Mouse (Mus musculus) right cerebral cortex, postnatal 4 days (tissue): Measurements from ENCODE around the gene Sema4a.
A peak's percentile ranks its signal among the peaks of the same experiment; 100 is the strongest.

ENCODE experiments used
- DNase-seq: peaks from one replicate; pipeline ENCODE4 v3.0.0-alpha.2; 2022

Sema4a gene

DNA sequence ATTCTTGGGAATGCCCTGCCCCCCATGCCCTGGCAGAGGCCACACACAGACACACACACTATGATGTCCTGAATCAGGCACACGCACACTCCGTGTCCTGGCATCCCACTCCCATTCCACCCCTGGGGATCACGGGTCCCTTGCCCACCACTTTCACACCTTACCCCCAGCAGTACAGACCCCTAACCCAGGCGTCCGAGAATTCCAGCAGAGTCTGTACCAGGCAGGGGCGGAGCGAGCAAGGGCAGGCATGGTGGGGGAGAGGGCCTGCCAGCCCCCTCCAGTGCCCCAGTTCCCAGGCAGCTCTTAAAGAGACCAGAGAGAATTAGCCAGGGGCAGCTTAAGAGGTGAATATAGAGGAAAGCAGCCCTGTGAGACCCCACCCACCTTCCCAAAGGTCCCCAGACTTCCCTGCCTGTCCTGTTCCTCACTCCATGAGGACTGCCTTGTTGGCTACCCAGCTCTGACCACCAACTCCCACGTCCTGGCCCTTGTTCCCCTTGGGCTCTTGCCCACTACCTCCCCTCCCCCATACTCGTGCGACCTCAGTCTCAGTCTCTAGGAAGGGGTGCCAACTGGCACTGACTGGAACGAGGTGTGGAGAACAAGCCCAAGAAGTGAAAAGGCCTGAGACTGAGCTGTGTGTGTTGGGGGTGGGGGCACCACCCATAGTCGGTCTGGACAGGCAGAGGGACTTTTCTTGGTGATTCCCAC is at the start of gene Sema4a:
Sema4a (minus strand) TSS at position 200 of the 714 bp plus-strand sequence.
- peak; percentile 57 for DNase-seq

DNA sequence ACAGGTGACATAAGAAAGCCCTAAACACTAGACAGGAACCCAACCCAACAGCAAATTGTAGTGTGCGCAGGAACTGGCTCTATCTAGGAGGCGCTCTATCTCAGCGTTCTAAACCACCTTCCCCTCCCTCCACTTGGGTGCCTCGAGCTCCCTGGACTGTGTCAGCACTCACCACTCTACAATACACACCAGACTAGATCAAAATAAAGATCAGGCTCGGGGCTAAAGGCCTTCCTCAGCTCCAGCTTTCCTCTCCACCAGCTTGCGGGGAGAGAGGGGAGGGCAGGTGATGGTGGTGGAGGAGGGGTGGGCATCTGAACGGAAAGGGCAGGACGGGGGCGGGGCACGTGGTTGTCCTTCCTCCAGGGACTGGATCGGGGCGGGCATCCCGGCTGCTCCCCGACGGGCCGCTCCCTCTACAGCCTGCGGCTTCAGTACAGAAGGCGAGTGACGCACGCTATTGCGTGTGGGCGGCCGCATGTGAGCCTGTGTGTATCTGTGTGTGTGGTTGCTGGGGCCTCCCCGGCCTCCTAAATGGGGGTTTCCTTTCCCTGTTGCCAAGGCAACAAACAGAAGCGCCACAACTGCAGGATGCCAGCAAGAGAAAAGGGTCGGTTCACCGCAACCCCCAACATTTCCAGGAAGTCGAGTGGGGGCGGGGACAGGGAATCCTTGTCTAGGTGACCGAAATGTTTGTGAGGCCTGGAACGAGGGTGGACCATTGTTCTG is 48.9 kb upstream of the Sema4a start, which contains the start of gene Lmna:
Lmna (minus strand) TSS at position 265 of the 729 bp plus-strand sequence.
- DNase-seq = peak; percentile 86

DNA sequence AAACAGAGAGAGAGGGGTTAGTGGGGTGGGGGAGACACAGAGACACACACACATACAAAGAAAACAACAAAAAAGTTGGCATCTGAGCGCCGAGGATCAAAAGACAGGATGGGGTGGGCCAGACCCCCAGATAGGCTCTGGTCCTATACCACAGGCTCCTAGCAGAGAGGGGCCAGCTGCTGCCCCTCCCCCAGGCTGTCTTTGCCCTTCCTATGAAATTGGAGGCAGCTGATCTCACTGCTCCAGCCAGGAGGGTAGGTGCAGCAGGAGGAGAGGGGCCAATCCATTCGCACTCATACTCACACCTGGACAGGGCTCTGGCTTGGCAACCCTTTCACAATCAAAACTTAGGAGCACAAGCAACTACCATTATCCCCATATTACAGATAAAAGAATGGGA is 48.3 kb upstream of the Sema4a start:
- no peak for DNase-seq

DNA sequence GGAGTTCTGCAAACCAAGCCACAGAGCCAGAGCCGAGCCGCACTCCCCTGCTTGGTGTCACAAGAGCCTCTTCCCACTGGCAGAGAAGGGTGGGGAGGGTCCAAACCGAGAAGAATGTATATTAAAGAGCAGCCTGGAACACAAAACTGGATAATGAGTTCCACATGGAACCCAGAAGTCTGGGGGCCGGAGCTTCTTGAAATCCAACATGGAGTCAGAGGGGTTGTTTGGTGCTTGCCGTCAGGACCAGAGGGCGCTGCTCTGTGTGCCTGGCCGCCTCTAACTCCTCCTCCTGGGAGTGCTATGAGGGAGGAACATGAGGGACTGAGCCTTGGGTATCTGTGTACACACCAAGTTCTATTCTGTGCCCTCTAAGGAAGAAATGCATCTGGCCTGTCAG is 44.8 kb upstream of the Sema4a start:
- DNase-seq = no peak

DNA sequence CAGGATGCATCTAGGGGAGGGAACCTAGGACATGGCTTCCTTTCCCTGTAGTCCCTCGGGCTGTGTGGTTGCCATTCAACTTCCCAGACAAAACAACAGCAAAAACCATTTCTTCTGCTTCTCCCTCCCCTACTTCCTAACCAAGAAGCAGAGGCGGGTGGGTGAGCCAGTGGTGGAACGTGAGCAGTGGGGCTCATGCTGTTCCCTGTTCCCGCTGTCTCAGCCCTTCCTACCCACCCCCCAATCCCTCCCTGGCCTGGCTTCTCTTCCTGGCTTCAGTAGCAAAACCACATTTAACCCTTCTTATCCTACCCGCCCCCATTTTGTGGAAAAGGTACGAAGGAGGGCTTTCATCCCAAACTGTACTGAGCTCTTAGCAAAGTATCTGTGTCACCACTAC is 44.1 kb upstream of the Sema4a start:
- DNase-seq = no peak

DNA sequence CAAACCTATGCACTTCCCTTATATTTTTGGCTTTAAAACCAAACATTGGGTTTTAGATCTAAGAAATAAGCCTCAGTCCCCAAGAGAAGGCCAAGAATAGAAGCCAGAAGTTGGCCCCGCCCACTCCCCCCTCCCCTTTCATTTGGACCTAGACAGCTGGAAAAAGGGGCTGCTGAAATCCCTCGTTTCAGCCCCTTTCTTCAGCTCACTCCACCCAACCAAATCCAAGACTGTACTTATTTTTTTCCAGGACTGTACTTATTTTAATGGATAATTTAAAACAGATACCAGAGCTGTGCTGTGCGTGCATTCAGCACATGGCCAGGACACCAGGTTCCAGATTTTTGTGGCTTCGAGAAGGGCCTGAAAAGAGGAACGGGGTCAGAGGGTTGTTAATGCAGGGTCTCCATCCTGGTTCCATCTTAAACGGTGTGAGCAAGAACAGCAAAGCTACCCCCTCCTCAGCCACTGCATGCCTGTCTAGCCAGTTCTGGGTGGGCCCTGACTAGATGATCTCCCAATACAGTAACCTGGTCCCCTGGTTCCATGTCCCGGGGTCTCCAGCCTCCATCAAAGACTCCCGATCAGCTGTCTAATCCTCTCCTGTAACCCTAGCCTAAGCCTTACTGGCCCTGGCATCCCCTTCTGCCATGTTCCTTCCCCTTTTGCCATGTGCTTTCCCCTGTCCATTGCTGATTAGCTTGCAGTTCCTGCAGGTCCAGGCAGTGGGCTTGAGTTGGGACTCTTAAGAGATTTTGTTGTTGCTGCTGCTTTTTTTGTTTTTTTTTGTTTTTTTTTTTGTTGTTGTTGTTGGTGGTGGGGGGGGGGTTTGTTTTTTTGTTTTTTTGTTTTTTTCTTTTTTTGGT is 43.1 kb upstream of the Sema4a start:
- no peak for DNase-seq

DNA sequence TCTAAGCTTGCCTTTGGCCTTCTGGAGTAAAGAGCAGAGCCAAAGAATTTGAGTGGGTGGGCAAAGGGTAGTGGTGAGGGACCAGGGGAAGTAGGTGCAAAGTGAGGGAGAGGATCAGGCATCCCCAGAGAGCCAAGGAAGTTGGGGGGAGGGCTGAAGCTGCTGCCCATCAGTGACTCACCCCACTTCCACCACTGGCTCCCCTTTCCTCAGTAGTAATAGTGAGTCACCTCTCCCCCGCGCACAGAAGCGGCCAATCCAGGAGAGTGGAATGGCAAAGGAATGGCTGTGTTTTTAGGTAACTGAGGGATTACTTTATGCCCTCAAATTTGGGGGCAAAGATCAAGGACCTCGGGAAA is 42.5 kb upstream of the Sema4a start:
- no peak for DNase-seq

DNA sequence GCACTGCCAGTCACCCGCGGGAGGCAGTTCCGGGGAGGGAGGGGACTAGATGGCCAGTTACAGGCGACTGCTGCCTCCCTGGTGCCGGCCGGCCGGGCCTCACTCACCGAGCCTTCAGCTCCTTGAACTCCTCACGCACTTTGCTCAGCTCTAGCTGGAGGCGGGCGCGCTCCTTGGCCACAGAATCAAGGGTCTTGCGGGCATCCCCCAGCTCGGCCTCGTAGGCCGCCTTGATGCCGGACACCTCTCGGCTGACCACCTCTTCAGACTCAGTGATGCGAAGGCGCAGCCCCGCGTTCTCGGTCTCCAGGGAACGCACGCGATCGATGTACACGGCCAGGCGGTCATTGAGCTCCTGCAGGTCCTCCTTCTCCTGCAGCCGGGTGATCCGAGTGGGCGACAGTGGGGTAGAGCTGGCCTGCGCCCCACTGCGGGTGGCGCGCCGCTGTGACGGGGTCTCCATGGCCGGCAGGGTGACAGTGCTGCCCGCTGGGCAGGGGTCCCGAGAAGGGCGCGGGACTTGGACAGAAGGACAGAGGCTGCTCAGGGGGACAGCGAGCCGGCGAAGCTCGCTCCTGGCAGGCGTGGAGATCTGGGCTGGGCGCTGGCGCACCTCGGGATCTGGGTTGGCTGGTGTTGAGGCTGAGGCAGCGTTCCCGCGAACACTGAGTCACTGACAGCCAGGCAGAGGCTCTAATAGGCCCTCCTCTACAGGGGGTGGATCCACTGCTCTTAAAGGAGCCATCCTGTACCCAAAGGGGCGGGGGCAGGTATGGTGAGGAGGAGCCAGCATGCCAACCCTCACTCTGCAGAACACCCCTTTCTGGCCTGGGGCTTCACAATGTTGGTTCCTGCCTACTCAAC is 41.9 kb upstream of the Sema4a start:
- peak; percentile 81 for DNase-seq

DNA sequence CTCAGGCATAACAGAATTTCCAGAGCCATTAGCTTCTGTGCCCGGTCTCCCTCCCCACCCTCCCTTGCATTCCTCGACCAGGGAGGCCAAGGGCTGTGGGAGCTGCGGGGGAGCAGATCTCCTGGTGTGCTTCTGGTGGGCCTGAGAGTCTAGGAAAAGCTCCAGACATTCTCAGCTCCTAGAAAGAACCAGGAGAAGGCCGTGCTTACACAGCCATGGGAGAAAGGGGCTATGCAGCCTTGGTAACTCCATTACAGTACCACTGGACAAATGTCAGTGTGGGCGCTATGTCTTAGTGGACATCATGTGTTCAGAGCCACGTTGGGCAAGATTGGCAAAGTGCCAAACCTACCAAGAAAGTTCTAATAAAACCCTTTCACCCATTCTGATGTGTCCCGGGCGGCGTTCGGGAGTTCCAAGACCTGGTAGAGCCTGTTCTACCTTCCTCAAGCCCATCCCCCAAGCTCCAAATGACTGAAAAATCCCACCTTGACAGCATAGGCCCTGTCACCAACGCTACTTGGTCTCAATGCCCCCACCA is 41.1 kb upstream of the Sema4a start:
- no peak for DNase-seq

DNA sequence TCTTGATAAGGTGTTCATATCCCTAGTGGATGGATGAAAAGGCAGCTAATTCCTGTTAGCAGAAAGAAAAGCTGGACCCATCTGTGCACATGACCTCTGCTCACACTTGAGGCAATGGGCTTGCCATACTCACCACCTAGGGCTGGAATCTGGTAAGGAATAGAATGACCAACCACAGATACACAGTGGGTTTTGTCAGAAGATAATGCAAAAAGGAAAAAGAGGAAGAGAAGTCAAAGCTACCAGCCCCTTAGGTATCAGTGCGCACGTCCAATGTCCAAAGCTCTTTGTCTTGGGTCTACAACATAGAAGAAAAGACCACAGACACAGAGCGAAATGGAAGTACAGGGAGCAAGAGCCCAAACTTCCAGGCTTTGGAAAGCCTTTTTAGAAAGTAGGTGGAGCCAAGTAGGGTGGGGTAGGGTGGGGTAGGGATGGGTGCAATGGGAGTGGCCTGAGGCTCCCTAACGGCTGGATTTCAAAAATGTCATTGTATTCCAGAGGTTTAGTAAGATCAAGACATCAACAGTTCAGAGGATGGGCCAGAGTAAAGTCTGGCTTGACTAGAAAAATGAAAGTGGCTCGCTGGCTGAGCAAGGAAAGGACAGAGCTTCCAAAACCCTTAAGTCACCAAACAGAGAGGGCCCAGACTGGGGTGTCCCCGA is 40.5 kb upstream of the Sema4a start:
- no peak for DNase-seq

DNA sequence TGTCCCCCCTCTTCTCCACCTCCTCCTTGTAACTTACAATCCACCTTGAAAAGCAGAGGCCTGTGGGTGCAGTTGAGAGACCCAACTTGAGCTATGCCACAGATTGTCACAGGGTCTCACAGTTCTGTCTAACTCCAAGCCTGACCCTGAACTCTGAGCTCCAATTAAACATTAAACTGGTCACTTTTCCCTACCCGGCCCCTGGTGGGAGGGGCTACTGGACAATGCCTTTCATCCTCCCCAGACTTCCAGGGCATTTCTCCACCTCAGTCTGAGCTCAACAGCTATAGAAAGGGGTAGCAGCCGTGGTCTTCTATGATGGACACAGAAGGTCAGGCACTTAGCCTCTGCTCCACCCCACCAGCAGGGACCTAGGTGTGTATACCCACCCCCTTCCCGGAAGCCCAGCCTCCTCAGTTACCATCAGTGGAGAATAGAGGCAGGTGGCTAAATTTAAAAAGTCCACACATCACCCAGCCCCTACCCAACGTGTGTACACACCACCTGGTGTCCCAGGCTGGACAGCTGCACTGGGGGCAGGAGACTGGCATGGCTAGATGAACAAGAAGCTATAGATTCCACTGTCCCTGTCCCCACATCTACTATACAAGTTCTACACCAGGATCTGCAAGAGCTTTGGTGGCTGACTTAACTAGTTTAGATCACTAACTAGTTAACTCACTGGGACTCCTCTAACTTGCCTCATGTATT is 39.8 kb upstream of the Sema4a start:
- no peak for DNase-seq

DNA sequence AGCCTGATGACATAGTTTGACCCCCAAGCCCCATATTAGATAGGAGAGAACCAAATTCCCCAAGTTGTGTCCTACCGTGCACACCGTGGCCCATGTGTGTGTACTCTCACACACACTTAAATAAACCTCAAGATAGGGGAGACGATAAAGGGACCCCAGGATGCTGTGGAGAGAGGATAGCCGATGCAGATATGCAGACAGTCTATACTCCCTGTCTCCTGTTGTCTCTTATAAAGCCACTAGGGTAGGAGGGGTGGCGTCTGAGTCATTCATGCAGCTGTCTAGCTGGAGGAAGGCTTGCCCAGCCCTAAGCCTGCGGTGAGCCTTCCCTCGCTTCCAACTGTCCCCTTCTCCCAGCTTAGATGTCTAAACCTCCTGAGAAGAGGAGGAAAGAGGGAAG is 39.1 kb upstream of the Sema4a start:
- no peak for DNase-seq

DNA sequence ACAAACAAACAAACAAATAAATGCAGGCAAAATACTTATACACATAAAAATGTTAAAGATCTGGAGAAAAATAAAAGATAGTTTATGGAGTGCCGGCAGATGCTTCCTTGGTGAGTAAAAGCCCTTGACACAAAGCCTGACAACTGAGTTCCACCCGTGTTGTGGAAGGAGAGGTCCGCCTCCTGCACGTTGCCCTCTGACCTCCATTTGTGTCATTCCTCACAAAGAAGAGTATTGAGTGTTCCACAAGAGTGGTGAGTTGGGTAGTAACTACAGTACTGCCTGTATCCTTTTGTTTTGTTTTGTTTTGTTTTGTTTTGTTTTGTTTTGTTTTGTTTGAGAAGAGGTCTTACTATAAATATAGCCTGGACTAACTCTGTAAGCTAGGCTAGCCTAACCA is 38.6 kb upstream of the Sema4a start:
- DNase-seq = no peak

DNA sequence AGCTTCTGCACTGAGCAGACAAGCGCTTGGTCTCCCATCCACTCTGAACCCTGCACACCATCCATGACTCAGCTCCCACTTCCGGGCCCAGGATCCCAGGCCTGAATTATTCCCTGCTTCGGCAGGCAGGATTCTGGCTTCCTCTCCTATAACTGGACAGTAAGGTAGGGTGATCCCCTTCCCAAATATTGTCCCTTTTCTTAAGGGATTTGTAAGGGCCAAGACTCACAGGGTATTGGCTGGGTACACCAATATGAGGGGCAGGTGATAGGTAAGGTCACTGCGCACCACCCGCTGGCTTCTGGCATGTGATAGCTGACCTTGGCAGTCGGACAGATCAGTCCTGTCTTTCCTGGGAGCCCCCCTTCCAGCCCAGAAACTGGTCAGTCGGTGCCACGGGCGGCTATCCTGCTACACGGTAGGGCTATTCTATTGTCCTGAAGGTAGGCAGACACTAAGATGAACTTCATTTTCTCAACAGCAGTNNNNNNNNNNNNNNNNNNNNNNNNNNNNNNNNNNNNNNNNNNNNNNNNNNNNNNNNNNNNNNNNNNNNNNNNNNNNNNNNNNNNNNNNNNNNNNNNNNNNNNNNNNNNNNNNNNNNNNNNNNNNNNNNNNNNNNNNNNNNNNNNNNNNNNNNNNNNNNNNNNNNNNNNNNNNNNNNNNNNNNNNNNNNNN is 34.9 kb upstream of the Sema4a start:
- no peak for DNase-seq

DNA sequence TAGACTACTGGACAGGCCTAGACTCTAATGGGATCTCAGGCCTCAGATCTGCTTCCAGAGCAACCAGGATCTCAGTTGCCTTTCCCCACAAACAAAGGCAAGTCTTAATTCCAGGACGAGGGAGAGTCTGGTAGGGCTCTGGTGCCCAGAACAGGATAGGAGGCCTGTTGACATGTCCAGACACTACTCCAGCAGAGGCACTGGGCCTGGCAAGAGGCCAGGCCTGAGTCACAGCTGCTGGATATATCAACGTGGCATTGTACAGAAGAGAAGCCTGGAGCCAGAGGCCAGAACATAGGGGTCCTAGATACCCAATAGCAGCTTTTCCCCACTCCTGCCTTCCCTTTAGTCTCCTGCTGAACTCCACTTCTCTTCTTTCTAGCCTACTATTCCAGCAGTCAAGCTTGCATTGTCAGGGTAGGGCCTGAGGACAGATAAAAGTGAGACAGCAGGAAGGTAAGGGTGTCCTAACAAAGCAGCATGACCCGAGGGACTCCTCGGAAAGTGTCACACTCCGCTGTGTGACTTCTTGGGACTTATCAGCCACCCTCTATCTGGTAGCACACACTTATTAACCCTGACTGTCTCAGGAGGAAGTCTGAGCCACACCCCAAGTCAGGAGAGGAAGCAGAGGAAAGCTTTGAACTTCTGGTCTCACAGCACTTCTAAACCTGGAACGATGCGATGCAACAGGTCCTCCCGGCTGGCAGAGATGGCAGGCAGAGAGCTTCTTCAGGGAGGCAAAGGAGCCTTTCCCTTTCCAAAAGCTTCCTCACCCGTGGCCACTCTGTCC is 34.0 kb upstream of the Sema4a start:
- no peak for DNase-seq

DNA sequence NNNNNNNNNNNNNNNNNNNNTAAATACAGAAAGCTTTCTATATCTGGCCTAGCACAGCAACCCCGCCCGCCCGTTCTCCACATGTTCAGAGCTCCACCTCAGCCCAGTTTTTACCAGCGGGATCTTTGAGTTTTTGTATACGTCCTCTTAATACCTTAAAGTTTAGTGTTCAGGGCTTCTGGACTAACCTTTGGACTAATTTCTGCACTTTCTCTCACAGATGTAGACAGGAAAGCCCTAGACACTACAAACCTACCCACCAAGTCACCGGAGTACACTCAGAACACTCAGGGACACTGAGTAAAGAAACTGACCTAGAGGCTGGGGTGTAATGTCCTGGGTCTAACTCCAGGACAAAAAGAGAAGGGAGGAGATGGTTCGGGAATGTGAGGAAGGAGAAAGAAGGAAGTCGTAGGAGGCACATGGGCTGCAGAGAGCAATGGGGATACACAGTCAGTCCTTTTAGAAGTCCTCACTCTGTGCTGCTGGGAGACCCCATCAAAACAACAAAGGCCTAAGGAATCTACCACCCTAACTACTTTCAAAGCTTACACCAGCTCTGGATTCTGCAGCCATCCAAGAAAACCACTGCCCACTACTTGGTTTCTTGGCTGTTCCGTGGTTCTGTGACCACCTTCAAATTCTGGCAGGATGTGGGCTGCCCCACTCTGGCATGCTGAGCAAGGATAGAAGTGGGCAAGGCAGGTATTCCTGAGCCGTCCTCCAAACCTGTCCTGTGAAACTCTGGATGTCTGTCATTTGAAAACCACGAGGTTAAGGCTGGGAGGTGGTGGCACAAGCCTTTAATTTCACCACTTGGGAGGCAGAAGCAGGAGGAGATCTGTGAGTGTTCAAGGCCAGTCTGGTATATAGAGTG is 33.0 kb upstream of the Sema4a start:
- DNase-seq = no peak

DNA sequence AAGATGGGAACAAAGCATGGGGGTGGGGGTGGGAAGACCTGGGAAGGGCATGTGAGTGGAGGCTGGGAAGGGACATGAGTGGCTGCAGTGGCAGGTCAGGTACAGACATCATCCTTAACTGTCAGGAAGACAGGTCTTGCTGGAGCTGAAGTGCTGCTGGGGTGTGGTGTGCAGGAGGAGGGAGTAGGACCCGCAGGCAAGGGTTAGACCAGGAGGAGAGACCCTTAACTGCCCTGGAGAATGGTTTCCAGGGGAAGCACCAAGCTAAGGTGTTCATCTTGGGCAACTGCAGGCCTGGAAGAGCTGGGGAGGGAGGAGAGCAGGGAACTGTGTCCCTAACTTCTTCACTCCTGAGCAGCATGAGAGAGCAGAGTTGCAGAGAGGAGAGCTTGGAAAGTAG is 26.4 kb upstream of the Sema4a start:
- DNase-seq = no peak

DNA sequence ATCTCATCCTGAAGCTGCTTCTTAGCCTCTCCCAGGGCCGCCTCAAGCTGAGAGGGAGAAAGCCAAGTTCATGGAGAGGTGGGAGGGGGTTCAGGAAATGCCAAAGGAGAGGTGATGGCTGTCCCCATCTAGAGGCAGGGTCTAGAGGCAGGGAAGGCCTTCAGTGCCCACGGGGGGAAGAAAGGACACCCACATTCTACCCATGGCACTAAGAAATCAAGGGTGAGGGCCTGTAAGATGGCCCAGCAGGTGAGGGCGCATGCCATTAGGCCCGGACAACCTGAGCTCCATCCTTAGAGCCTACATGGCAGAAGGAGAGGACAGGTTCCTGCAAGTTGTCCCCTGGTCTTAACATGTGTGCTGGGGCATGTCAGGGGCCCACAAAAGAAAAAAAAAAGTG is 25.9 kb upstream of the Sema4a start:
- no peak for DNase-seq

DNA sequence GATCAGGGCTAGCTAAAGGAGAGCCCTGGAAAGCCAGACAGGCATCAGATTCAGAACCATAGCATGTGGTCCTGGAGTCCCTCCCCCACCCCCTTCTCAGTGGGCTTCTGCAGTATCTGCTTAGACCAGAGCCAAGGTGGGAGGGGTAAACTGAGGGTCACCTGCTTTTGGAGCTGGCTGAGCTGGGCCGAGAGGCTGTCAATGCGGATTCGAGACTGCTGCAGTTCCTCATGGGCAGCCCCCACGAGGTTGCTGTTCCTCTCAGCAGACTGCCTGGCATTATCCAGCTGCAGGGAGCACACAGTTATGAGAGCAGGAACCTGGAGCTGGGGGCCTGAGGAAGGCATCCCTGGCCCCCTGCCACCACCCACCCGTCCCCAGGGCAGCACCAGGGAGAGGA is 25.1 kb upstream of the Sema4a start:
- no peak for DNase-seq
